Mouse (Mus musculus) embryonic facial prominence, embryonic 12.5 days (tissue): ENCODE data around the gene Scmh1. TPM values are rescaled to one million over a fixed set of nuclear protein-coding genes. Genes with fewer than 3 reads are reported as not detected.

Experiments
- ATAC-seq: fragments of 200-750 bp; cut with Nextera tagmentation; 2 replicates; pipeline ENCODE4 v1.8.0; 2017; ENCODE audit not compliant: insufficient number of reproducible peaks, insufficient read depth, low FRiP score, low TSS enrichment
- H3K27ac ChIP-seq: fragments of 300-500 bp; sonication (generic); 2 replicates; pipeline ENCODE4 v1.5.1; 2016; ENCODE audit warnings: mild to moderate bottlenecking
- H3K27me3 ChIP-seq: fragments of 300-500 bp; sonication (generic); 2 replicates; pipeline ENCODE4 v1.6.1; 2016; ENCODE audit warnings: mild to moderate bottlenecking, moderate library complexity
- H3K36me3 ChIP-seq: fragments of 300-500 bp; sonication (generic); 2 replicates; pipeline ENCODE4 v1.6.1; 2016; ENCODE audit warnings: mild to moderate bottlenecking
- H3K4me1 ChIP-seq: fragments of 300-500 bp; sonication (generic); 2 replicates; pipeline ENCODE4 v1.6.1; 2016
- H3K4me2 ChIP-seq: fragments of 300-500 bp; sonication (generic); replicated peaks from 2 replicates; pipeline ENCODE4 v1.6.1; 2016; ENCODE audit warnings: mild to moderate bottlenecking, moderate library complexity
- H3K4me3 ChIP-seq: fragments of 300-500 bp; sonication (generic); 2 replicates; pipeline ENCODE4 v1.5.1; 2016; ENCODE audit warnings: mild to moderate bottlenecking
- H3K9ac ChIP-seq: fragments of 300-500 bp; sonication (generic); 2 replicates; pipeline ENCODE4 v1.6.1; 2016; ENCODE audit warnings: mild to moderate bottlenecking, moderate library complexity
- H3K9me3 ChIP-seq: fragments of 300-500 bp; sonication (generic); 2 replicates; pipeline ENCODE4 v1.6.1; 2016; ENCODE audit warnings: mild to moderate bottlenecking, moderate library complexity
- WGBS: fragments of 180-500 bp; shearing (Covaris S2); methylation state at CpG from one replicate; pipeline ENCODE4 v1.1.7; 2016; 5-methylcytosine and 5-hydroxymethylcytosine counted together
- polyA plus RNA-seq: library from polyadenylated mRNA; unstranded; fragments of >200 nt; fragmentation: Nextera tagmentation; extraction: Ambion mirVana; gene quantifications from 2 replicates; pipeline ENCODE4 v1.2.1, GENCODE M21; 2016

The Scmh1 gene
- polyA plus RNA-seq = 45.2 and 46.3 TPM in 2 replicates

DNA sequence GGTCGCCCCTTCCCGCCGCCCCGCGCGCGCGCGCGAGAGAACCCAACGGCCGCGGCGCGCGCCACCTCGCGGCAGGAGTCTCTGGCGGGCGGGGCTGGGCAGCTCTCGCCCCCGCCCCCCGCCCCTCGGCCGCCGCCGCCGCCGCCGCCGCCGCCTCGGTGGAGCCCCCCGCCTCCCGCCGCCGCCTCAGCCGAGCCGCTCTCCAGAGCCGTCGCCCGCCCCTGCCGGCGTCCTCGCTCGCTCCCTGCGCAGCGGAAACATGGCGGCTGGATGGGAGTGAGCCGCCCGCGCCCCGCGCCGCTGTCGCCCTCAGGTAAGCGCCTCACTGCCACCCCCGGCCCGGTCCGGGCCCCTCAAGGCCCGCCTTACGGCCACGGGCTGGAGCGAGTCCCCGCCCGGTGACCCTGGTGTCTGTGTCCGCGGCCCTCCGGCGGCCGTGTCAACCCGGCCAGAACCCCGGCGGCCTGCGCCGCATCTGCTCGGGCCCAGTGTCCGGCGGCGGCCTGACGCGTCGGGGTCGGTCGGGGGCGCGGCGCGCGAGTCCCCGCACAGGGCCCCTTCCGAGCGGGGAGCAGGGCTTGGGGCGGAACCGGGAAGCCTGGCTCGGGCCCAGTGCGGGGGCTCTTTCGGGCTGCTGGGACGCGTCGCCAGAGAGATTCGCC lies at the start of gene Scmh1:
TSS of gene Scmh1 (plus strand) at position 138 of the 662 bp plus-strand sequence.
- Histone ChIP-seq H3K9me3 (no peaks in the 10 kb centered on the region), H3K4me2 (peak within 1 kb of the TSS; percentile 71), H3K27me3 (no peaks in the 10 kb centered on the region), H3K27ac (peak within 1 kb of the TSS; percentile 92), H3K4me1 (0 out of 2 replicates have a peak, but pooled peaks cover 12% of the 10 kb centered on the region), H3K36me3 (no peaks in the 10 kb centered on the region), H3K9ac (peak within 1 kb of the TSS; percentile 97), H3K4me3 (peak within 1 kb of the TSS; percentile 96)
- under 1% methylated on average over 53 of the region's 102 CpGs for WGBS
- ATAC-seq = peak; percentile 76

DNA sequence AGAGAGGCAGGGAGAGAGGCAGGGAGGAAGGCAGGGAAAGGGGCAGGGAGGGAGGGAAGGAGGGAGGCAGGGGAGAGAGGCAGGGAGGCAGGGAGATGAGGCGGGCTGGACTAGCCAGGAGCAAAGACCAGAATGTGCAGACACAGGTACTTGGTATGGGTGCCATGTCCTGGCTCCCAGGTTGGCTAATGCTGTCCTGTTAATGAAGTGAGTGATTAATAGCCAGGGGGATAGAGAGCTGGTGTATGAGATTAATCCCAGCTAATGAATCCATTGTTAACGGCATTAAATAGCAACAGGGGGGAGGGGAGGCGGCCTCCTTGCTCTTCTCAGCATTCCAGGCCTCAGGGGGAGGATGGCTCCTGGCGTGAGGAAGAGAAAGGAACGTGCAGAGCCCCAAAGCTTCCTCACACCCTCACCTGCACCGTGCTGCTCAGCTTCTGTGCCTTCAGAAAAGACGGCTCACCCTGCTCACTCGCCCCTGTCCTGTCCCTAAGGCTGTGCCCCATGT lies 45.0 kb upstream of the Scmh1 start:
- no peaks in the 10 kb centered on the region for H3K9me3 ChIP-seq
- peaks cover 6% of the 10 kb centered on the region; the same call in 1 of the 2 replicates for H3K4me1 ChIP-seq
- 0 out of 2 replicates have a peak, but pooled peaks cover 10% of the 10 kb centered on the region for H3K27me3 ChIP-seq
- H3K4me2 ChIP-seq = no peak overlapping the region
- H3K27ac ChIP-seq = no peak overlapping the region
- no peak for ATAC-seq
- no peak overlapping the region for H3K4me3 ChIP-seq
- whole genome bisulfite sequencing = 3% methylated on average over 8 of the region's 8 CpGs
- no peak overlapping the region for H3K9ac ChIP-seq
- H3K36me3 ChIP-seq = no peaks in the 10 kb centered on the region

- no peak for ATAC-seq
- Histone ChIP-seq H3K27ac (no peak overlapping the region), H3K36me3 (no peaks in the 10 kb centered on the region), H3K4me1 (peaks cover 7% of the 10 kb centered on the region), H3K9ac (no peak overlapping the region), H3K4me2 (no peak overlapping the region), H3K27me3 (0 out of 2 replicates have a peak, but pooled peaks cover 10% of the 10 kb centered on the region), H3K4me3 (no peak overlapping the region), H3K9me3 (no peaks in the 10 kb centered on the region)
- WGBS = 0% methylated on average over 3 of the region's 3 CpGs
Measured at GRCm38 (mm10) chr4:120364729-120365128, 40.4 kb upstream of the Scmh1 start.

DNA sequence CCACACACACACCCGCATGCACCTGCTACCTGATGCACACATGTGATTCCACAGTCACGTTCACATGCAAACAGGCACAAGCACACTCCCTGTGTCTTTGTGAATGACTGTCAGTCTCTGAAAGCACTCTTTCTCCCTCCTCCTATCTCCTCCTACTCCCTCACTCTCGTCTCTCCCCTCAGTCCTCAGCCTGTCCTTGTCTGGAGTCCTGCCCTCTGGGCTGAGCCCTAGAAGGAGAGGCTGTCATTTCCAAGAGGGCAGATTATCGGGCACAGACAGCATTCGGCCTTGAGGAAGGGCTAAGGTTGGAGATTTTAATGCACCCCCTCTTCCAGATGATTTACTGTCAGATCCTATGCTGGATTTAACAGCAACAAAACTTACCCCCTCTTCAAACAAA lies 39.6 kb upstream of the Scmh1 start:
- Histone ChIP-seq H3K4me3 (no peak overlapping the region), H3K9ac (no peak overlapping the region)
- no peak for ATAC-seq

DNA sequence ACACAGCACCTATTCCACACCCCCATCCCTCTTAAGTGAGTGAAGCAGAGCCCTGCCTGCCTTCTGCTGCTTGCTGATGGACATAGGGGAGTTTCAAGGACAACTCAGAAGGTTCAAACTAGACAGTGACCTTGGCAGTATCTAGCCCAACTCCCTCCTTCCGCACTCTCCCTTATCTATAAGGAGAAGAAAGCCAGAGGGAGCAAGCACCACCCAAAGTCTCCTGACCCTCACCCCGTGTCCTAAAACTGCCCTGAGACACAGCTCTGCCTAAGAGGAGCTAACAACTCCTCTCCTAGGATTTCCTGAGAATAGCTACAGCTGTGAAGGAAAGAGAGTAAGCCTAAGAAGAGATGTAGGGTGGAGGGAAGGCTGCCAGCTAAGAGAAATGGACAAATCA lies 37.0 kb upstream of the Scmh1 start:
- 87% methylated on average over 2 of the region's 2 CpGs for WGBS
- Histone ChIP-seq H3K27ac (no peak overlapping the region), H3K4me2 (no peak overlapping the region), H3K9me3 (no peaks in the 10 kb centered on the region), H3K36me3 (no peaks in the 10 kb centered on the region), H3K27me3 (peaks cover 8% of the 10 kb centered on the region; the same call in 1 of the 2 replicates), H3K9ac (no peak overlapping the region), H3K4me1 (peaks cover 11% of the 10 kb centered on the region), H3K4me3 (no peak overlapping the region)
- no peak for ATAC-seq

More for the DNA sequence above, 39.6 kb upstream of the Scmh1 start:
- Histone ChIP-seq H3K27me3 (0 out of 2 replicates have a peak, but pooled peaks cover 3% of the 10 kb centered on the region), H3K27ac (no peak overlapping the region), H3K4me1 (peaks cover 11% of the 10 kb centered on the region), H3K36me3 (no peaks in the 10 kb centered on the region), H3K9me3 (no peaks in the 10 kb centered on the region), H3K4me2 (no peak overlapping the region)
- 28% methylated on average over 5 of the region's 5 CpGs for WGBS

DNA sequence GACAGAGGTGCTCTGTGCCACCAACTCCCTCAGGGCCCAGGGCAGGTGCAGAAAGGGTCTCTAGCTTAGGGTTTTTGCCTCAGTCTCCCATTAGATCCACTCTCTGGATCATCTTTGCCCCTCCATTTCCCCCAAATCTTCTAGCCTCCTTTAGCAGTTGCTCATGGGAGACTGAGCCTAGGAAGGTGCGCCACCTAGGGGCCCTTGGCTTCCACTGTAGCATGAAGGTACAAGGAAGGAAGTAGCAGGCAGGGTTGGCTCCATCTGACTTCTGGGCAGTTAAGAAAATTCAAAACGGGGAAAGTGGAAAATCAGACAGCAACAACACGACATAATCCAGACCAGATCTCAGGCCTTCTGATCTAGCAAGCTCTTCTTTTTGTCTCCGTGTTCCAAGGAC lies 36.4 kb upstream of the Scmh1 start:
- Histone ChIP-seq H3K27ac (no peak overlapping the region), H3K9ac (no peak overlapping the region), H3K4me3 (no peak overlapping the region), H3K9me3 (no peaks in the 10 kb centered on the region), H3K36me3 (no peaks in the 10 kb centered on the region), H3K27me3 (peaks cover 8% of the 10 kb centered on the region; the same call in 1 of the 2 replicates), H3K4me2 (no peak overlapping the region), H3K4me1 (peaks cover 11% of the 10 kb centered on the region)
- no peak for ATAC-seq
- WGBS = 11% methylated on average over 4 of the region's 4 CpGs

- no peak overlapping the region for H3K27ac ChIP-seq
- H3K4me1 ChIP-seq = peaks cover 11% of the 10 kb centered on the region
- H3K4me2 ChIP-seq = no peak overlapping the region
- no peak overlapping the region for H3K4me3 ChIP-seq
- H3K9me3 ChIP-seq = no peaks in the 10 kb centered on the region
- peaks cover 8% of the 10 kb centered on the region; the same call in 1 of the 2 replicates for H3K27me3 ChIP-seq
- no peaks in the 10 kb centered on the region for H3K36me3 ChIP-seq
- 30% methylated on average over 2 of the region's 2 CpGs for WGBS
- ATAC-seq = no peak
- no peak overlapping the region for H3K9ac ChIP-seq
Measured at GRCm38 (mm10) chr4:120369156-120369555, 35.9 kb upstream of the Scmh1 start.

GRCm38 (mm10) chr4:120369861-120370366 lies 35.2 kb upstream of the Scmh1 start:
- H3K4me3 ChIP-seq = no peak overlapping the region
- H3K9ac ChIP-seq = no peak overlapping the region
- H3K36me3 ChIP-seq = no peaks in the 10 kb centered on the region
- H3K4me1 ChIP-seq = peaks cover 6% of the 10 kb centered on the region
- peaks cover 8% of the 10 kb centered on the region; the same call in 1 of the 2 replicates for H3K27me3 ChIP-seq
- peak; percentile 41; the same call in 1 of the 2 replicates for ATAC-seq
- H3K27ac ChIP-seq = no peak overlapping the region
- H3K9me3 ChIP-seq = no peaks in the 10 kb centered on the region
- 15% methylated on average over 10 of the region's 10 CpGs for WGBS
- peak overlapping the region; percentile 27; the same call in 1 of the 2 replicates for H3K4me2 ChIP-seq

- WGBS = 77% methylated on average over 3 of the region's 3 CpGs
- H3K27ac ChIP-seq = no peak overlapping the region
- H3K9ac ChIP-seq = no peak overlapping the region
- no peaks in the 10 kb centered on the region for H3K36me3 ChIP-seq
- H3K27me3 ChIP-seq = peaks cover 8% of the 10 kb centered on the region; the same call in 1 of the 2 replicates
- H3K4me1 ChIP-seq = peaks cover 5% of the 10 kb centered on the region
- H3K9me3 ChIP-seq = no peaks in the 10 kb centered on the region
- H3K4me2 ChIP-seq = no peak overlapping the region
- no peak overlapping the region for H3K4me3 ChIP-seq
- ATAC-seq = no peak
Measured at GRCm38 (mm10) chr4:120372838-120373237, 32.2 kb upstream of the Scmh1 start.

GRCm38 (mm10) chr4:120373813-120374212 lies 31.3 kb upstream of the Scmh1 start:
- H3K27me3 ChIP-seq = peaks cover 8% of the 10 kb centered on the region; the same call in 1 of the 2 replicates
- no peak overlapping the region for H3K27ac ChIP-seq
- ATAC-seq = no peak
- no peak overlapping the region for H3K9ac ChIP-seq
- peaks cover 5% of the 10 kb centered on the region for H3K4me1 ChIP-seq
- no peak overlapping the region for H3K4me3 ChIP-seq
- H3K4me2 ChIP-seq = no peak overlapping the region
- no peaks in the 10 kb centered on the region for H3K36me3 ChIP-seq
- no peaks in the 10 kb centered on the region for H3K9me3 ChIP-seq
- 32% methylated on average over 4 of the region's 4 CpGs for WGBS

GRCm38 (mm10) chr4:120380811-120381391 lies 24.2 kb upstream of the Scmh1 start:
- WGBS = 10% methylated on average over 7 of the region's 7 CpGs
- ATAC-seq = peak; percentile 78; the same call in 1 of the 2 replicates
- Histone ChIP-seq H3K4me1 (no peaks in the 10 kb centered on the region), H3K36me3 (no peaks in the 10 kb centered on the region), H3K4me2 (no peak overlapping the region), H3K27me3 (peaks cover 3% of the 10 kb centered on the region; the same call in 1 of the 2 replicates), H3K9me3 (no peaks in the 10 kb centered on the region), H3K9ac (no peak overlapping the region), H3K4me3 (no peak overlapping the region), H3K27ac (no peak overlapping the region)
